Mouse (Mus musculus): ENCODE data around the gene Efhd2. TPM values are rescaled to one million over a fixed set of nuclear protein-coding genes. Genes with fewer than 3 reads are reported as not detected.

Efhd2 gene
- polyA plus RNA-seq, 1 experiment from 2014 or later = 44.0 TPM

GRCm38 (mm10) chr4:141872977-141873376 lies 1.7 kb downstream of the Efhd2 start:
- Histone ChIP-seq H3K4me3 (ENCODE audit: low read depth, low read length) (peak overlapping the region; percentile 75), H3K9me3 (replicated peaks; ENCODE audit: control insufficient read depth, low read length) (no peaks in the 10 kb centered on the region), H3K36me3 (ENCODE audit: control insufficient read depth, insufficient read depth, low read length) (no peaks in the 10 kb centered on the region), H3K9ac (ENCODE audit: low read length) (peak overlapping the region; percentile 83), H3K4me1 (ENCODE audit: control insufficient read depth, insufficient read depth, low read length) (peaks cover 46% of the 10 kb centered on the region), H3K4me2 (ENCODE audit: low read length) (peak overlapping the region; percentile 97), H3K27me3 (replicated peaks; ENCODE audit: control insufficient read depth, insufficient read depth, low read length) (no peaks in the 10 kb centered on the region), H3K27ac (ENCODE audit: low read depth, low read length) (no peak overlapping the region)
- ATAC-seq (no peak), DNase-seq (ENCODE audit: low spot score) (no peak)
- WGBS = 86% methylated on average over 9 of the region's 9 CpGs

- WGBS = 50% methylated on average over 9 of the region's 9 CpGs
- DNase-seq (ENCODE audit: low spot score) = peak; percentile 47
These were observed 2.8 kb downstream of the Efhd2 start for GRCm38 (mm10) chr4:141871909-141872308.

GRCm38 (mm10) chr4:141871333-141871725 lies 3.4 kb downstream of the Efhd2 start:
- DNase-seq (ENCODE audit: low spot score) (no peak), ATAC-seq (no peak)
- Histone ChIP-seq H3K36me3 (ENCODE audit: control insufficient read depth, insufficient read depth, low read length) (no peaks in the 10 kb centered on the region), H3K27me3 (replicated peaks; ENCODE audit: control insufficient read depth, insufficient read depth, low read length) (no peaks in the 10 kb centered on the region), H3K4me3 (ENCODE audit: low read depth, low read length) (no peak overlapping the region), H3K9me3 (replicated peaks; ENCODE audit: control insufficient read depth, low read length) (no peaks in the 10 kb centered on the region), H3K9ac (ENCODE audit: low read length) (no peak overlapping the region; the same call in 1 of the 2 replicates), H3K4me2 (ENCODE audit: low read length) (peak overlapping the region; percentile 97; the same call in 1 of the 2 replicates), H3K4me1 (ENCODE audit: control insufficient read depth, insufficient read depth, low read length) (peaks cover 59% of the 10 kb centered on the region), H3K27ac (ENCODE audit: low read depth, low read length) (peak overlapping the region; percentile 66; the same call in 1 of the 2 replicates)
- WGBS = 85% methylated on average over 3 of the region's 3 CpGs

More at GRCm38 (mm10) chr4:141871909-141872308, 2.8 kb downstream of the Efhd2 start:
- peak overlapping the region; percentile 83 for H3K9ac ChIP-seq (ENCODE audit: low read length)
- ATAC-seq = no peak
- H3K4me2 ChIP-seq (ENCODE audit: low read length) = peak overlapping the region; percentile 97
- H3K9me3 ChIP-seq (replicated peaks; ENCODE audit: control insufficient read depth, low read length) = no peaks in the 10 kb centered on the region
- H3K27ac ChIP-seq (ENCODE audit: low read depth, low read length) = peak overlapping the region; percentile 66
- peak overlapping the region; percentile 9; the same call in 1 of the 2 replicates for H3K4me3 ChIP-seq (ENCODE audit: low read depth, low read length)
- peaks cover 57% of the 10 kb centered on the region for H3K4me1 ChIP-seq (ENCODE audit: control insufficient read depth, insufficient read depth, low read length)
- no peaks in the 10 kb centered on the region for H3K27me3 ChIP-seq (replicated peaks; ENCODE audit: control insufficient read depth, insufficient read depth, low read length)
- no peaks in the 10 kb centered on the region for H3K36me3 ChIP-seq (ENCODE audit: control insufficient read depth, insufficient read depth, low read length)

DNA sequence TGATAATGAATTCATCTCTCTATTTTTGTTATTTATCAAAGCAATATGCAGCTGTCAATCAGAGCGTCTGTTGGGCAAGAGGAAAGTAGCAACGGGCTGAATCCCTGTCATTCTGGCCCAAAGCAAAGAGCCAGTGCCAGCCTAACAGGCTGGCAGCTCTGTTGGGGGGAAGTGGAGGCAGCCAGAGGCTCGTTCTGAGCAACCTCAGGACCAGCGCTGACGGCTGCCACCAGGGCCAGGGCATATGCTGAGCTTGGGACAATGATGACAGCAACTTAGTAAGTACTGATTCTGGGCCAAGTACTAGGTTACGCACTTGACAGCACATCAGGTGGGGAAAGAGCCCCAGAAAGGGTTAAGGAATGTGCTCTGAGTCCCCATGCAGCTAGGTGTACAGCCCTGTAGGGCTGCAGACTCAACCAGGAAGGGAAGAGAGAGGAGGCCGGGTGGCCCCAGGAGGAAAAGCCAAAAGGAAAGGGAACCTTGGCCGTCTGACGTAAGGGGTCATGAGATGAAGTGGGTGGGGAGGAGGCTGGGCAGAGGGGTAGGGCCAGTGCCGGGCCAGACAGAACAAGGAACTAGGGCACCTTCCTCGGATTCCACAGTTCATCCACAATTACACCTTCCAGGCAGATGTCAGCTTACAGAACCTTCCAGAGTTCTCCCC lies 3.9 kb downstream of the Efhd2 start:
- WGBS = 52% methylated on average over 11 of the region's 11 CpGs
- H3K36me3 ChIP-seq (ENCODE audit: control insufficient read depth, insufficient read depth, low read length) = no peaks in the 10 kb centered on the region
- ATAC-seq (no peak), DNase-seq (ENCODE audit: low spot score) (peak; percentile 62)
- peak overlapping the region; percentile 41; the same call in 1 of the 2 replicates for H3K27ac ChIP-seq (ENCODE audit: low read depth, low read length)
- no peaks in the 10 kb centered on the region for H3K9me3 ChIP-seq (replicated peaks; ENCODE audit: control insufficient read depth, low read length)
- H3K27me3 ChIP-seq (replicated peaks; ENCODE audit: control insufficient read depth, insufficient read depth, low read length) = no peaks in the 10 kb centered on the region
- H3K4me3 ChIP-seq (ENCODE audit: low read depth, low read length) = no peak overlapping the region
- H3K9ac ChIP-seq (ENCODE audit: low read length) = no peak overlapping the region
- peaks cover 59% of the 10 kb centered on the region for H3K4me1 ChIP-seq (ENCODE audit: control insufficient read depth, insufficient read depth, low read length)
- H3K4me2 ChIP-seq (ENCODE audit: low read length) = peak overlapping the region; percentile 2; the same call in 1 of the 2 replicates

DNA sequence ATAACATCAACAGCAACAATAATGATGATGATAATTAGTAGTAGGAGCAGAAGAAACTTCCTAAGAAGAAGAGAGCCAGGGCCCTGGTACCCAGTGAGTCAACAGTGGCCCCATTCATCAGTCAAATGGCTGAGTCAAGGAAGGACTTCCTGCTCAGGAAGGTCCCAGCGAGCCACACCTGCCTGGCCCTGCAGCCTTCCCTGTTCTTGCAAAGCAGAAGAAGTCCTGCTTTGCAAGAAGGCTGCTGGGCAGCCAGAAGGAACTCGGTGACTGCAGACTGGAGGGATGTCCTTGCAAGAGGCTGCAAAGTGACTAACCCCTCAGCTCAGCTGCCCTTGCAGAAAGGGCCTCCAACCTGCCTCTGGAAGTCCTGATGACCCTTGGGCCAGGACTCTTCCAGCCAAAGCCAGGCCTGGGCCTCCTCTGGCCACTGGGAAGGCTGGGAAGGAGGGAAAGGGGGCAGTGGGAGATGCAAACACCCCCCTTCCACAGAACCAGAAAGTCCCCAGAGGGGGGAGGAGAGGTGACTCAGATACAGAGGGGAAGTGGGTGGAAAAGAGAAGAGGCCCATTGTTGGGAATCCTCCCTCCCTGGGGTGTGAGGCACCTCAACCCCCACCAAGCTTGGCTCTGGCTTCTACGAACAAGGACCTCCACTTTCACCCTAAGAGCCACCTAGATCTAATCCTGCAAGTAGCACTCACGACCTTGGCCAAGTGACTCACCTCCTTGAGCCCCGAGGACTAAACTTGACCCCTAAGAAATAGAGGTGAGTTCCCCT lies 5.1 kb downstream of the Efhd2 start:
- H3K27me3 ChIP-seq (replicated peaks; ENCODE audit: control insufficient read depth, insufficient read depth, low read length) = no peaks in the 10 kb centered on the region
- ATAC-seq (no peak), DNase-seq (ENCODE audit: low spot score) (no peak)
- no peak overlapping the region for H3K4me3 ChIP-seq (ENCODE audit: low read depth, low read length)
- H3K4me2 ChIP-seq (ENCODE audit: low read length) = no peak overlapping the region
- H3K9ac ChIP-seq (ENCODE audit: low read length) = no peak overlapping the region
- peaks cover 53% of the 10 kb centered on the region for H3K4me1 ChIP-seq (ENCODE audit: control insufficient read depth, insufficient read depth, low read length)
- no peak overlapping the region for H3K27ac ChIP-seq (ENCODE audit: low read depth, low read length)
- H3K9me3 ChIP-seq (replicated peaks; ENCODE audit: control insufficient read depth, low read length) = no peaks in the 10 kb centered on the region
- H3K36me3 ChIP-seq (ENCODE audit: control insufficient read depth, insufficient read depth, low read length) = 0 out of 2 replicates have a peak, but pooled peaks cover 6% of the 10 kb centered on the region
- 84% methylated on average over 5 of the region's 5 CpGs for WGBS

GRCm38 (mm10) chr4:141868051-141868450 lies 6.7 kb downstream of the Efhd2 start:
- DNase-seq (ENCODE audit: low spot score) (no peak), ATAC-seq (no peak)
- H3K27ac ChIP-seq (ENCODE audit: low read depth, low read length) = peak overlapping the region; percentile 88
- 68% methylated on average over 10 of the region's 10 CpGs for whole genome bisulfite sequencing
- H3K4me3 ChIP-seq (ENCODE audit: low read depth, low read length) = no peak overlapping the region
- 0 out of 2 replicates have a peak, but pooled peaks cover 6% of the 10 kb centered on the region for H3K36me3 ChIP-seq (ENCODE audit: control insufficient read depth, insufficient read depth, low read length)
- H3K9me3 ChIP-seq (replicated peaks; ENCODE audit: control insufficient read depth, low read length) = no peaks in the 10 kb centered on the region
- H3K27me3 ChIP-seq (replicated peaks; ENCODE audit: control insufficient read depth, insufficient read depth, low read length) = no peaks in the 10 kb centered on the region
- no peak overlapping the region for H3K9ac ChIP-seq (ENCODE audit: low read length)
- H3K4me1 ChIP-seq (ENCODE audit: control insufficient read depth, insufficient read depth, low read length) = peaks cover 45% of the 10 kb centered on the region
- no peak overlapping the region for H3K4me2 ChIP-seq (ENCODE audit: low read length)

- Histone ChIP-seq H3K4me3 (ENCODE audit: low read depth, low read length) (no peak overlapping the region), H3K9ac (ENCODE audit: low read length) (peak overlapping the region; percentile 48), H3K4me2 (ENCODE audit: low read length) (peak overlapping the region; percentile 31), H3K9me3 (replicated peaks; ENCODE audit: control insufficient read depth, low read length) (no peaks in the 10 kb centered on the region), H3K27ac (ENCODE audit: low read depth, low read length) (peak overlapping the region; percentile 88), H3K27me3 (replicated peaks; ENCODE audit: control insufficient read depth, insufficient read depth, low read length) (no peaks in the 10 kb centered on the region), H3K4me1 (ENCODE audit: control insufficient read depth, insufficient read depth, low read length) (peaks cover 39% of the 10 kb centered on the region), H3K36me3 (ENCODE audit: control insufficient read depth, insufficient read depth, low read length) (0 out of 2 replicates have a peak, but pooled peaks cover 6% of the 10 kb centered on the region)
- WGBS = 6% methylated on average over 4 of the region's 4 CpGs
- peak; percentile 67 for ATAC-seq
- peak; percentile 87 for DNase-seq (ENCODE audit: low spot score)
These were observed 7.2 kb downstream of the Efhd2 start for GRCm38 (mm10) chr4:141867498-141867897.

DNA sequence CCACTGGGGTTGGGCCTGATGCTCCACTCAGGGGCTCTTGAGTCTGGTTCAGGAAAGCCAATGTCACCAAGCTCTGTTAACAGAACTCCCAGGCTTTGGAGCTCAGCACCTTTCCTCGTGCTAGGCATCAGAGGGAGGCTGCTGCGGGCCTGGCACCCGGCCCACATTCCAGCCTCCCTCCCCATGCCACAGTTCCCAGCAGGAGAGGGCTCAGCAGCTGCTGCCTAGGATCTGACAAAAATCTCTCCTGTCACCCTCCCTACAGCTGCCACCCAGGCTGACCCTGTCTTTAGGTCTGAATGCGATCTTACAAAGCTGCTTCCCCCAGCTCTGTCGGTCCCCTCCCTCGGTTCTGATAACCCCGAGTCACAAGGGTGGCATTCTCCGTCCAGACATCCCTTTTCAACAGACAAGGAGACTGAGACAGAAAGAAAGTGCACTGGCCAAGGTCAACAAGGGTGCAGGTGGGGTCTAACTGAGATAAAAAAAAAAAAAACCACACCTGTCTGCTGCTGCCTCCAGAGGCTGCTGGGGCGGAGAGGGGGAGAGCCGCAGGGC lies 7.7 kb downstream of the Efhd2 start:
- peak overlapping the region; percentile 48 for H3K9ac ChIP-seq (ENCODE audit: low read length)
- DNase-seq (ENCODE audit: low spot score) = peak; percentile 77
- ATAC-seq = peak; percentile 69

More for the DNA sequence above, 7.7 kb downstream of the Efhd2 start:
- Histone ChIP-seq H3K27me3 (replicated peaks; ENCODE audit: control insufficient read depth, insufficient read depth, low read length) (no peaks in the 10 kb centered on the region), H3K4me3 (ENCODE audit: low read depth, low read length) (no peak overlapping the region), H3K36me3 (ENCODE audit: control insufficient read depth, insufficient read depth, low read length) (0 out of 2 replicates have a peak, but pooled peaks cover 8% of the 10 kb centered on the region), H3K27ac (ENCODE audit: low read depth, low read length) (peak overlapping the region; percentile 88), H3K9me3 (replicated peaks; ENCODE audit: control insufficient read depth, low read length) (no peaks in the 10 kb centered on the region), H3K4me1 (ENCODE audit: control insufficient read depth, insufficient read depth, low read length) (peaks cover 34% of the 10 kb centered on the region), H3K4me2 (ENCODE audit: low read length) (peak overlapping the region; percentile 31)
- whole genome bisulfite sequencing = 14% methylated on average over 10 of the region's 10 CpGs

All from forebrain, embryonic 14.5 days (tissue).